Mouse (Mus musculus): ENCODE results near the gene Rbpjl. TPM values are rescaled to one million over a fixed set of nuclear protein-coding genes. Genes with fewer than 3 reads are reported as not detected.

The Rbpjl gene
- polyA plus RNA-seq, 1 experiment from 2014 or later = not detected

- DNase-seq (ENCODE audit: low spot score) = no peak
- Histone ChIP-seq H3K4me1 (peaks cover 41% of the 10 kb centered on the region), H3K9me3 (no peaks in the 10 kb centered on the region), H3K27me3 (replicated peaks; ENCODE audit: low read depth, poor library complexity, severe bottlenecking) (no peaks in the 10 kb centered on the region), H3K36me3 (replicated peaks) (no peaks in the 10 kb centered on the region), H3K27ac (replicated peaks) (no peak overlapping the region), H3K4me3 (no peak overlapping the region)
- WGBS = 71% methylated on average over 6 of the region's 6 CpGs
Observed at GRCm38 (mm10) chr2:164455421-164456190, 52.7 kb downstream of the Rbpjl start.

GRCm38 (mm10) chr2:164456413-164456812 lies 53.5 kb downstream of the Rbpjl start:
- peak overlapping the region; percentile 33; the same call in 1 of the 2 replicates for H3K4me3 ChIP-seq
- H3K27me3 ChIP-seq (replicated peaks; ENCODE audit: low read depth, poor library complexity, severe bottlenecking) = no peaks in the 10 kb centered on the region
- peak overlapping the region; percentile 65; the same call in 1 of the 2 replicates for H3K27ac ChIP-seq (replicated peaks)
- H3K36me3 ChIP-seq (replicated peaks) = no peaks in the 10 kb centered on the region
- DNase-seq (ENCODE audit: low spot score) = no peak
- peaks cover 38% of the 10 kb centered on the region for H3K4me1 ChIP-seq
- 68% methylated on average over 1 of the region's 1 CpGs for WGBS
- no peaks in the 10 kb centered on the region for H3K9me3 ChIP-seq

- H3K27ac ChIP-seq (replicated peaks) = peak within 1 kb of the TSS; percentile 65
- peak; percentile 26 for DNase-seq (ENCODE audit: low spot score)
- no peaks in the 10 kb centered on the region for H3K27me3 ChIP-seq (replicated peaks; ENCODE audit: low read depth, poor library complexity, severe bottlenecking)
- no peaks in the 10 kb centered on the region for H3K36me3 ChIP-seq (replicated peaks)
- H3K4me3 ChIP-seq = peak within 1 kb of the TSS; percentile 33; the same call in 1 of the 2 replicates
- WGBS = 2% methylated on average over 7 of the region's 7 CpGs
- H3K9me3 ChIP-seq = no peaks in the 10 kb centered on the region
- peaks cover 37% of the 10 kb centered on the region for H3K4me1 ChIP-seq
Observed at GRCm38 (mm10) chr2:164456864-164457300, 53.9 kb downstream of the Rbpjl start, which contains the start of gene Sys1. Gene Sys1 (plus strand): TSS chr2:164456964.

DNA sequence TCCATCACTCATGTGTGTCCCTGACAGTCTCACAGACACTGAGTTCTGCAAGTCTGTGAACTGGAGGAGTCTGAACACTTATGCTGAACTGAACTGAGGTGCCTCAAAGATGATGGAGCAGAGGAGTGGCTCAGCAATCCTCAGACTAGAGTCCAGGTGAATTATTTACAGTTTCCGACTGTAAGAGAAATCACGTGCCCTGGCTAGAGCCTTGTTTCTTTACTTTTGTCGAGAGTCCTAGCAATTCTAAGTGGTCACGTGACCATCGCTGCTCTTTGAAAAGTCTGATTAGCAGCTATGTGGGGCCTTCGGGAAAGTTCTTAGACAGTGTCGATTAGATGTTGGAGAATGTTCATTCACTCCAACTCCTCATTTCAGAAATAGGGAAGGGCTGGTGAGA lies 55.0 kb downstream of the Rbpjl start:
- H3K4me3 ChIP-seq = no peak overlapping the region
- H3K27ac ChIP-seq (replicated peaks) = peak overlapping the region; percentile 65
- WGBS = 73% methylated on average over 7 of the region's 7 CpGs
- H3K36me3 ChIP-seq (replicated peaks) = peaks cover 3% of the 10 kb centered on the region
- H3K4me1 ChIP-seq = peaks cover 30% of the 10 kb centered on the region
- no peak for DNase-seq (ENCODE audit: low spot score)
- no peaks in the 10 kb centered on the region for H3K9me3 ChIP-seq
- H3K27me3 ChIP-seq (replicated peaks; ENCODE audit: low read depth, poor library complexity, severe bottlenecking) = no peaks in the 10 kb centered on the region

DNA sequence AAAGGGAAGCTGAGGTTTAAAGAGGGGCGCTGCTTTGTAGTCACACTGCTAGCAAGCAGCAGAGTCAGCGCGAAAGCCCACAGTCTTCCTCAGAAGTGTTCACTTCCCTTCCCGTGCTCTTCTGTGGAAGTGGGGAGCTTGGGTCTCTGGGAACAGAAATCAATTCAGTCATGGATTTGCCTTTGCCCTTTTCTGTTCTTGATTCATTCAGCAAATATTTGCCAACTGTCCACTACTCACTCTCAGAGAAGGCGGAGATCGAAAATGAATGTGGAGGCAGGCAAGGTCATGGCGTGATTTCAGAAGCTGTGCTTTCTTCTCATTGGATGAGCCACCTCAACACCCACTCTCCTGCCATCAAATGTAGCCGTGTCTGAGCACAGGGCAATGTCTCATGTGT lies 55.6 kb downstream of the Rbpjl start:
- H3K9me3 ChIP-seq = no peaks in the 10 kb centered on the region
- 90% methylated on average over 8 of the region's 8 CpGs for WGBS

GRCm38 (mm10) chr2:164460745-164461551 lies 58.0 kb downstream of the Rbpjl start, which contains the start of gene Gm20458:
Gene Gm20458 (plus strand): TSS chr2:164460967.
- under 1% methylated on average over 79 of the region's 79 CpGs for WGBS
- H3K27me3 ChIP-seq (replicated peaks; ENCODE audit: low read depth, poor library complexity, severe bottlenecking) = no peaks in the 10 kb centered on the region
- H3K36me3 ChIP-seq (replicated peaks) = peaks cover 33% of the 10 kb centered on the region
- H3K4me3 ChIP-seq = peak within 1 kb of the TSS; percentile 93
- peak within 1 kb of the TSS; percentile 92 for H3K27ac ChIP-seq (replicated peaks)
- no peaks in the 10 kb centered on the region for H3K9me3 ChIP-seq
- DNase-seq (ENCODE audit: low spot score) = peak; percentile 97
- peaks cover 22% of the 10 kb centered on the region for H3K4me1 ChIP-seq

More for the DNA sequence above, 55.6 kb downstream of the Rbpjl start:
- Histone ChIP-seq H3K27ac (replicated peaks) (no peak overlapping the region), H3K36me3 (replicated peaks) (peaks cover 9% of the 10 kb centered on the region), H3K4me3 (no peak overlapping the region), H3K27me3 (replicated peaks; ENCODE audit: low read depth, poor library complexity, severe bottlenecking) (no peaks in the 10 kb centered on the region), H3K4me1 (peaks cover 29% of the 10 kb centered on the region)
- no peak for DNase-seq (ENCODE audit: low spot score)

Small RNAs within 50 kb of the gene (microRNA-seq; reads per million reads assigned to microRNA genes)
- not detected for gene Mir7678

Other genes starting within 250 kb of the Rbpjl start
- not detected in 2 replicates for gene Kcns1, start 232.0 kb upstream of the Rbpjl start, polyA plus RNA-seq (2016; fragmentation: Nextera tagmentation; extraction: Ambion mirVana)
- gene Wfdc5, start 220.4 kb upstream of the Rbpjl start, polyA plus RNA-seq (2016; fragmentation: Nextera tagmentation; extraction: Ambion mirVana) = not detected in 2 replicates
- not detected in 2 replicates for gene Wfdc12, start 212.5 kb upstream of the Rbpjl start, polyA plus RNA-seq (2016; fragmentation: Nextera tagmentation; extraction: Ambion mirVana)
- not detected in 2 replicates for gene Wfdc15a, start 203.0 kb upstream of the Rbpjl start, polyA plus RNA-seq (2016; fragmentation: Nextera tagmentation; extraction: Ambion mirVana)
- not detected in 2 replicates for gene Wfdc15b, start 181.5 kb upstream of the Rbpjl start, polyA plus RNA-seq (2016; fragmentation: Nextera tagmentation; extraction: Ambion mirVana)
- gene Svs2, start 164.7 kb upstream of the Rbpjl start, polyA plus RNA-seq (2016; fragmentation: Nextera tagmentation; extraction: Ambion mirVana) = not detected in 2 replicates
- not detected in 2 replicates for gene Svs3b, start 146.5 kb upstream of the Rbpjl start, polyA plus RNA-seq (2016; fragmentation: Nextera tagmentation; extraction: Ambion mirVana)
- gene Svs4, start 124.7 kb upstream of the Rbpjl start, polyA plus RNA-seq (2016; fragmentation: Nextera tagmentation; extraction: Ambion mirVana) = not detected in 2 replicates
- not detected in 2 replicates for gene Svs3a, start 113.9 kb upstream of the Rbpjl start, polyA plus RNA-seq (2016; fragmentation: Nextera tagmentation; extraction: Ambion mirVana)
- not detected in 2 replicates for gene Svs6, start 86.4 kb upstream of the Rbpjl start, polyA plus RNA-seq (2016; fragmentation: Nextera tagmentation; extraction: Ambion mirVana)
- not detected in 2 replicates for gene Svs5, start 70.4 kb upstream of the Rbpjl start, polyA plus RNA-seq (2016; fragmentation: Nextera tagmentation; extraction: Ambion mirVana)
- 0.46 TPM in 1 of 2 replicates, not detected in the other for gene Slpi, start 14.0 kb upstream of the Rbpjl start, polyA plus RNA-seq (2016; fragmentation: Nextera tagmentation; extraction: Ambion mirVana)
- 0.23 and 0.85 TPM in 2 replicates for gene Matn4, start 2.0 kb downstream of the Rbpjl start, polyA plus RNA-seq (2016; fragmentation: Nextera tagmentation; extraction: Ambion mirVana)
- 25.5 and 26.0 TPM in 2 replicates for gene Sdc4, start 40.7 kb downstream of the Rbpjl start, polyA plus RNA-seq (2016; fragmentation: Nextera tagmentation; extraction: Ambion mirVana)
- gene Sys1, start 53.8 kb downstream of the Rbpjl start, polyA plus RNA-seq (2016; fragmentation: Nextera tagmentation; extraction: Ambion mirVana) = 52.5 and 53.1 TPM in 2 replicates
- 3.1 and 3.2 TPM in 2 replicates for gene Gm20458, start 57.8 kb downstream of the Rbpjl start, polyA plus RNA-seq (2016; fragmentation: Nextera tagmentation; extraction: Ambion mirVana)
- gene Trp53tg5, start 70.6 kb downstream of the Rbpjl start, polyA plus RNA-seq (2016; fragmentation: Nextera tagmentation; extraction: Ambion mirVana) = not detected in 2 replicates
- gene Dbndd2, start 83.0 kb downstream of the Rbpjl start, polyA plus RNA-seq (2016; fragmentation: Nextera tagmentation; extraction: Ambion mirVana) = 1.8 TPM in 2 replicates
- 34.8 and 38.1 TPM in 2 replicates for gene Pigt, start 94.4 kb downstream of the Rbpjl start, polyA plus RNA-seq (2016; fragmentation: Nextera tagmentation; extraction: Ambion mirVana)
- gene Wfdc2, start 159.3 kb downstream of the Rbpjl start, polyA plus RNA-seq (2016; fragmentation: Nextera tagmentation; extraction: Ambion mirVana) = 59.8 and 62.7 TPM in 2 replicates
- gene Spint3, start 170.3 kb downstream of the Rbpjl start, polyA plus RNA-seq (2016; fragmentation: Nextera tagmentation; extraction: Ambion mirVana) = not detected in 2 replicates
- not detected in 2 replicates for gene Wfdc6a, start 182.3 kb downstream of the Rbpjl start, polyA plus RNA-seq (2016; fragmentation: Nextera tagmentation; extraction: Ambion mirVana)
- not detected in 2 replicates for gene Eppin, start 190.5 kb downstream of the Rbpjl start, polyA plus RNA-seq (2016; fragmentation: Nextera tagmentation; extraction: Ambion mirVana)
- gene Wfdc6b, start 210.4 kb downstream of the Rbpjl start, polyA plus RNA-seq (2016; fragmentation: Nextera tagmentation; extraction: Ambion mirVana) = not detected in 2 replicates
- not detected in 2 replicates for gene Wfdc8, start 210.5 kb downstream of the Rbpjl start, polyA plus RNA-seq (2016; fragmentation: Nextera tagmentation; extraction: Ambion mirVana)
- not detected in 2 replicates for gene Wfdc16, start 235.7 kb downstream of the Rbpjl start, polyA plus RNA-seq (2016; fragmentation: Nextera tagmentation; extraction: Ambion mirVana)